Mouse (Mus musculus) brain, adult 2 months (tissue): ENCODE measurements around the gene Rapgef3.

Experiments
- DNase-seq: peaks from one replicate; pipeline ENCODE4 v3.0.0; 2011; ENCODE audit warnings: low read depth, low spot score

The Rapgef3 gene

GRCm38 (mm10) chr15:97773961-97774370, 6.2 kb upstream of the Rapgef3 start:
- no peak for DNase-seq

DNA sequence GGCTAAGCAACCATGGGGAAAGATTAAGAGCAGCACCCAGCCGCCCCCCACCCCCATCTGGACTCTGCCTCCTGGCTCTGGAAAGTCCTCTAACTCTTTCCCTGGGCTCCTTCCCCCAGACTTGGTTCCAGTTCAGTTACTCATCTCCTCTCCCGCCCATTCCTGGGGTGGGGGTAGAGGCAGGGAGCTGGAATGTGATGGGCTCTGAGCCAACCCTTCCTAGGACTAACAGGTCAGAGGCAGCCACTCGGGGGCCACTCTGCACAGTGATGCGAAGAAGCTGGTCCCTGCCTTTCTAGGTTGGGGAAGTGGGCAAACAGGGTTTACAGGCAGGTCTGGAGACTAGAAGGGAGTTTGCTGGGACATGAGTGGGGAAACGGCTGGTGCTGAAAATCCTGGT, 5.3 kb upstream of the Rapgef3 start:
- DNase-seq = no peak

DNA sequence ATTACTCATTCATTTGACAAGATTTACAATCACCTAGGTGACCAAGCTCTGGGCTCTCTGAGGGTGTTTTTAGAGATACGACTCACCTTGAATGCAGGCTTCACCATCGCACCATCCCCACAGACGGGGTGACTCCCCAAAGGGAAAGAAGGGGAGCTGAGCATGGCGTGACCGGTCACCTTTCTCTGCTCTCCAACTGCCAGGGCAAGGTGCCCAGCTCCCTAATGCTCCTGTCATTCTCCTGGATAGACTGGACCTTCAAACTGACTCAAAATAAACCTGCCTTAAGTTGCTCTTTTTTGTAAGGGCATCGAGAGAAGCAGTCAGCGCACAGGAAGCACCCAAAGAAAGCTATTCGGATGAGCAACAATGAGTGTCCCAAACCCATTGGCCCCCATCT, 2.5 kb upstream of the Rapgef3 start:
- DNase-seq = no peak

- DNase-seq = no peak
These were observed 420 bp upstream of the Rapgef3 start for GRCm38 (mm10) chr15:97768192-97768591.

DNA sequence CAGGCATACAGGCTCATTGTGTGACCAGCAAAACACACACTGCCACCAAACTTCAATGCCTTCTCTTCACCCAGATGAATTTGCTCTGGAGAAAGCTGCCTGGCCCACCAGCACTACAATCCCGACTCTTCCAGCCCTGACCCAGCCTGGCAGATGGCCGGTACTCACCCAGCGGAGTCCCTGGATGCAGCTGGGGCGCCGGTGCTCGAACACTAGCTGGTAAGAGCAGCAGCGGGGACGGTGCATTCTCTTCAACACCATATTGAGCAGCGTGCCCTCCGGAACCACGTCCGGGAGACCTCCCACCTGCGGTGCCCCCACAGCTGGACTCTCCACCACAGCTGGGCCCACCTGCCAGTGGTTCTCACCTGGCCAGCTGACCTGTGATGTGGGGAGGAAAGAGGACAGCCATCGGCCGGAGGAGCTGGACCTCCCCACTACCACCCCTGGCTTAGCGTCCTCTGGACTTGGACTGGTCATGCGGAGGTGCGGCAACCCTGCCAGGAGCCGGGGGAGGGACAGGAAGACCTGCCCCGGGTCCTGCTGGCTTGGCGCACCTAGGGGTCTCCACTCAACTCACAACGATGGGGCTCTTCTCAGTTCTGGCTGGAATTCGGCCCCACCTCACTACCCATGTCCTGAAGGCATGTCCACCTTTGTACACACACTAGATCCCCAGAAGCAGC, 1.0 kb downstream of the Rapgef3 start:
- DNase-seq = no peak

DNA sequence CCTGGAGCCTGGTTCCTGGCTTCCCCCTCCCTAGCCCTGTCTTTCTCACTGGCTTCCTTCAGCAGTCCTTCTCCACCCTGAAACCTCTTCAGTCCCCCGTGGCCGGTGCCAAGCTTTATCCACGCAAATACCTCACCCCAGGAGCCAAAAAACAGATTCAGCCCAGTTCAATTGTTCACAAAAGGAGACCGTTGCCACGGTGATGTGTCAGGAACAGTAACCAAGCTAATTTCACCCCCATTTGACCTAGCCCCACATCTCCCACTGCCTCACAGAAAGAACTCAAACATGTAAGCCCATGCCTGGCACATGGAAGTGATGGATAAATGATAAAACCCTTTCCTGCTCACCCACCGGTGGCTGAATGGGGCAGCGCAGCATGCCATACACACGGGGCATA, 1.6 kb downstream of the Rapgef3 start:
- DNase-seq = no peak

DNA sequence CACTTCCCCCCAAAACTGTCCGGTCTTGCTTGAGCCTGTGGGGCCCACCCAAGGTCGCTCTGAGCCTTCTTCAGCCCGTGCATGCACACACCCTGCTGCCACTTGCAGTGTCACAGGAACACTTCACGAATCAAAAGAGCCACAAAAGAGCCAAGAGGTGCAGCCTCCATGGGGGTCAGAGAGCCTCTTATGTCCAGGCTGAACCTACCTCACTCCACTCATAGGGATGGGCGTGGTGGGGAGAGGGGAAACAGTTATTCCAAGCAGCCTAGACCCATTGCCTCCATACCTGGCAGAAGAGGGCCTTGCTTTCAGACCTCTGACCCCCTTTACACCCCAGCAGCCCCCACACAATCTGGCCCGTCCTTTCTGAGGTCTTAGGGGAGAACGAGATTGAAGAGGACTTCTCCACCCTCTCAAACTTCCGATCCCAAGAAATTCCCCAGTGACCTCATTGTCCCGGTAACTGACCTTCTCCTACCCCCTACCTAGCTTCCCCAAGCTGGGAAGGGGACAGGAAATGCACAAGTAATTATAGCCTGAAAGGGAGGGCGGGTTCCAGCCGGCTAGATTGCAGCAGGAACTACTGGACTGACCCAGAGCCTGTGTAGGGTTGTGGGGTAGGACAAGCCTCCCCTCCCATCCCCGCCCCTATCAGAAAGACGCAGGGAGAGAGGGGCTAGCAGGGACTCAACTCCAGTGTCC, 2.5 kb downstream of the Rapgef3 start:
- no peak for DNase-seq

DNA sequence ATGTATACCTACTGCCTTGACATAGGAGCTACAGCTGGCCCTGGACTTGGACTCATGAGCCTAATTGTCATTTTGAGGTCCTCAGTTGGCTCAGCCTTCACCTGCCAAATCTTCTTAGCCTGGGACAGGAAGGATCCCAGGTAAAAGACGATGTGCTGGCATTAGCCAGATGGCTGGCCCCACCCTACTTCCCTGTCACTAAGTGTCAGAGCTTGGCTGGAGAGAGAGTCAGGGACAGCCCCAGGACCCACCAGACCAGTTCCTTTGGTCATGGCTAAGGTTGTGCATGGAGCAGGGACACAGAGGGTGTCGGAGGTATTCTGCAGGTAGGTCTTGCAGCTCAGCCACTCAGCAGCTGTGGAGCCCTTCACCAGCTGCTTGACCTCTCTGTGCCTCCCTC, 3.2 kb downstream of the Rapgef3 start:
- DNase-seq = no peak

GRCm38 (mm10) chr15:97763256-97764049, 4.3 kb downstream of the Rapgef3 start:
- peak; percentile 61 for DNase-seq

GRCm38 (mm10) chr15:97762733-97763132, 5.0 kb downstream of the Rapgef3 start:
- DNase-seq = no peak

DNA sequence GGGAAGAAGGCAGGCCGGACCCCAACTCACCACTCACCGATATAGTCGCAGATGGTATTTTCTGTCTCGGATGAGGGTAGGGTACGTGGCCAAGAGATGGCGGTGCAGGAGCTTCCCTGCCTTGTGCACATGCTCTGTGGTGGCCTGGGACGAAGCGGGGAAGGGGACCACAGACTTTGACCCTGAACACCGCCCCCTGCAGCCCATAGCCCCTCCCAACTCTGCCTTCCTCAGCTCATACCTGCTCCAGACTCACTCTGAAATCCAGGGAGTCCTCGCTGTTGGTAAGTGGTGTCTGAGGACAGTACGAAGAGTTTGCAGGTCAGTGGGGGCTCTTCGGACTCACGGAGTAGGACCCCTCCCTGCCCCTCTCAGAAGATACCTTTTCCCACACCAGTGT, 6.3 kb downstream of the Rapgef3 start:
- DNase-seq = no peak

GRCm38 (mm10) chr15:97760952-97761351, 6.8 kb downstream of the Rapgef3 start:
- DNase-seq = no peak

DNA sequence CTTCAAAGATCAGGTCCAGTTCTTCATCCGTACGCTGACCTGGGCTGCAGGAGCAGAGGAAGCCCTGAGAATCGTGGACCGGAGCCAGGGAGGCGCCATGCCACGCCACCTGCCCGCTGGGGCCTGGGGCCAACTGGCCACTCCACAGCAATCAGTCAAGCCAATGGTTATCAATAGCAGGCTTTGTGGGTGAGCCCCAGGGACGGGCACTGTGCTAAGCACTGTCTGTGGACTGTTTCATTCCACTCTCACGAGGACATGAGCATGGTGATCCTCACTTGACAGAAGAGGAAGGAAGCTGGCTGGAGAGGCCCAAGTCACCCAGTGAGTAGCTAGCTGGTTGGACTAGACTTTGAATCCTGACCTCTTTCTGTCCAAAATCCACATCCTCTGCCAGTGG, 7.8 kb downstream of the Rapgef3 start:
- DNase-seq = peak; percentile 92

GRCm38 (mm10) chr15:97755361-97755760, 12.4 kb downstream of the Rapgef3 start:
- no peak for DNase-seq

- DNase-seq = peak; percentile 69
These were observed 13.3 kb downstream of the Rapgef3 start for GRCm38 (mm10) chr15:97754476-97754875.

DNA sequence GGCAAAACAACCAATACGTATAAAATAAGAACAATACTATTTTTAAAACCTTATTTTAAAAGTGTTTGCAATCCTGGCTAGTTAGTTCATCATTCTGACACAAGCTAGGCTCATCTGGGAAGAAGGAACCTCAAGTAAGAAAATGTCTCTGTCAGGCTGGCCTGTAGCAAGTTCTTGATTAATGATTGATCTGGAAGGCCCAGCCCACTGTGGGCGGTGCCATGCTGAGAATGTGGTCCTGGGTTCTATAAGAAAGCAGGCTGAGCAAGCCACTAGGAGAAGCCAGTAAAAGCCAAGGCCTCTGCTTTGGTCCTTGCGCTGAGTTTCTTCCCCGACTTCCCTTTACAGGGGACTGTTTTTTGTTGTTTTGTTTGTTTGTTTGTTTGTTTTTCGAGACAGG, 15.3 kb downstream of the Rapgef3 start:
- DNase-seq = no peak

DNA sequence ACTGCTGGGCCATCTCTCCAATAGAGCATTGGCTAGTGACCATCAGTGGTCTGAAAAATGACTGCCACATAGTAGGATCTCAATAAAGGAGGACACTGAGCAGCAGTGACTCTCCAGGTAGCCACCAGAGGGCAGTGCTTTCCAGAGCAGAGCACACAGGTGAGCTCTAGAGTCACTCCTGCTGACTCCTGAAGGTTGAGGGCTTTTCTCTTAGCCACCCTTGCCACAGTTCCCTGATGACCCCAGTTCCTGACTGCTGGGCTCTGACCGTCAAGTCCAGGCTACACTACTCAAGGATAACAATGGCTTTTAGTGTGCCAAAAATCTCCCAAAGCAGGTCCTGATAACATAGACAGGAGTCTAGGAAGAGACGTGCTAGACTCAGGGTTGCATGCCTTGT, 16.1 kb downstream of the Rapgef3 start:
- DNase-seq = no peak

GRCm38 (mm10) chr15:97750697-97751096, 17.1 kb downstream of the Rapgef3 start:
- DNase-seq = peak; percentile 95

DNA sequence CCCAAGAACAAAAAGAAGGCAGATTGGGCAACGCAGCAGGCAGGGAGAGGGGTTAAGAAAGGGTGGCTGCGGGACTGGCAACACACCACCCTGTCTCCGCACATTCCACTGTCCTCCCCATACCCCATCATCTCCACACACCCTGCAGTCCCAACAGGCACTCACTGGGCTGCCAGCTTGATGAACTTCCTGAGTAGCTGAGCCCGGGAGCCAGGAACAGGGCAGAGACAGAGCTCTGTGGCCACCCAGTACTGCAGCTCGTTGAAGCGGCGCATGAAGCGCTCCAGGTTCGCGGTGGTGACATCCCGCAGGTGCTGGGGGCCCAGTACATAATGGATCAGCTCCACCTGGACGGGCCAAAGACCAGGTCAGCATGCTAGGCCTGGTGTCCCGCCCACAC, 17.9 kb downstream of the Rapgef3 start:
- no peak for DNase-seq

DNA sequence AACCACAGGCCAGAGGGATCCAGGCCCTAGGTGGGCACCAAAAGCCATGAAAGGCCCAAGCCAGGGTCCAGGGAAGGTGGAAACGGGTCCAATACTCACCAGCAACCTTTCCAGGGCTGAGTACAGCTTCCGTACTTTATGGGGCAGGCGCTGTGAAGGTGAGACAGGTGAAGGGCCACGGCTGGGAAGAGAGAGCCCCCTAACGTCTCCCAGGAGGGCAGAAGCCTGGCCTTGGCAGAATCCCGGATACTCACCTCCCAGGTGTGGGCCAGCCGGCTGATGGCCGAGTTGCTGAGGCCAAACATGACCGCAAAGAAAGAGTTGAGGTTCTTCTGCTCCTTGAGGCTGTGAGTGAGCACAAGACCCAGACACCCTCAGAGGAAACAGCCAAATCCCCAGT, 18.4 kb downstream of the Rapgef3 start:
- no peak for DNase-seq

DNA sequence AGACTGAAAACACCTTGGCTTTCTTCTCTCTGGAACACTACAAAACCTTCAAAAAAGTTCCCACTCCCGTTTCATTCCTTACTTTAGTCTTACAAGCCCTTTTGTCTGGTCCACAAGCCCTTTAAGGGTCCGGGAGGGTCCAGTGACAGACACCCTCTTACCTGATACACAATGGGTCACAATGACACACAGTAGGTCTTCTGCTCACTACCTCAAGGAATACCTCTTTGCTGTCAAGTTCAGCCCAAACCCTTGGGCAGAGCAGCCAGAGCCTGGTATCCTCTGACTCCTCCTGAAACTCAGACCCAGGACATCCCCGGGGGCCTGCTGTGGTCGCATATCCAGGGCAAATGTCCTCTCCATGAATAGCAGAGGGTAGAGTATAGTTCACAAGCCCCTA, 18.8 kb downstream of the Rapgef3 start:
- DNase-seq = no peak

GRCm38 (mm10) chr15:97748309-97748708, 19.5 kb downstream of the Rapgef3 start:
- DNase-seq = no peak

DNA sequence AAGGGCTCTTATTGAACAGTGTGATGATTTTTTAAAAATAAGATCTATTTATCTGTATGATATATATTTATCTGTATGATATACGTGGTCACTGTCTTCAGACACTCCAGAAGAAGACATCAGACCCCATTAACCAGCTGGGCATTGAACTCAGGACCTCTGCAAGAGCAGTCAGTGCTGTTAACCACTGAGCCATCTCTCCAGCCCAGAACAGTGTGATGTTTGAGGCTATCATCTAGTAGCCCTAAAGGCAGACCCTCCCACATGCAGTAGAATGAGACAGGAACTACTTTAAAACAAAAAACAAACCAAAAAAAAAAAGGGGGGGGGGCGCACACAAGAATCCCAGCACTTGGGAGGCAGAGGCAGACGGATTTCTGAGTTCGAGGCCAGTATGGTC, 20.3 kb downstream of the Rapgef3 start:
- no peak for DNase-seq
